Mouse (Mus musculus) embryo, embryonic 11 days (tissue): Measurements from ENCODE around the gene Apobec2.

ENCODE experiments used
- DNase-seq: peaks from one replicate; pipeline ENCODE4 v3.0.0-alpha.2; 2015

Apobec2 gene

DNA sequence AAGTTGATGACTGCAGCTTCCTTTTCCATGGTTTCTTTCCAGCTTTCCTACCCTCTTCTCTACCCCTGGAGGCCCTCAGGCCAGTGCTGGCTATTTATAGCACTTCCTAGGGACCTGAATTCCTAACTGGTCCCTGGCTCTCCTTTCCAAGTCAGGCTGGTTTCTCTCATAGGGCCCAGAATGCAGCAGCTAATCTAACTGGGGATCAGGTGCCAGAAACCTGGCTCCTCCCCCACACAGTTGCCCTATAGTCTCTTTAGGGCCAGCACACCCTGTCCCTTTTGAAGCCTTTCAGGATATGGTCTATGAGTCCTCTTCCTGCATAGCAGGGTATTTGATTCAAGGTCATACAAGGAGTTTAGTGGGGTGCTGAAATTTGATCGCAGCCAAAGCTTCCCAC is 3.8 kb upstream of the Apobec2 start:
- DNase-seq, result no peak

DNA sequence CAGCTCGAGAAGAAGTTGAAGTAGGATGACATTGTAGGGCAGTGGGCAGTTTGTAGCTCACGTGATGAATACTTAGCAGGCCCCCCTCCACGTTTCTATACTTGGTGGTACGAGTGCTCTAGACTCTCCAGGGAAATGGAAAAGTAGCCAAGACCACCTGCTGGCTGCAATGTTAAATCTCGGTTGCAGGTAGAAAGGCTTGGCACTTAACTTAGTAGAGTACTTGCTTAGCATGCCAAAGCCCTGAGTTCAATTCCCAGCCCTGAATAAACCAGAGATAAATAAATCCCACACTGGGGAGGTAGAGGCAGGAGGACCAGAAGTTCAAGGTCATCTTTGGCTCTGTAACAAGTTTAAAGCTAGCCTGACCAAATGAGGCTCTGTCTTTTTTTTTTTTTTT is 1.7 kb upstream of the Apobec2 start:
- DNase-seq, result no peak

DNA sequence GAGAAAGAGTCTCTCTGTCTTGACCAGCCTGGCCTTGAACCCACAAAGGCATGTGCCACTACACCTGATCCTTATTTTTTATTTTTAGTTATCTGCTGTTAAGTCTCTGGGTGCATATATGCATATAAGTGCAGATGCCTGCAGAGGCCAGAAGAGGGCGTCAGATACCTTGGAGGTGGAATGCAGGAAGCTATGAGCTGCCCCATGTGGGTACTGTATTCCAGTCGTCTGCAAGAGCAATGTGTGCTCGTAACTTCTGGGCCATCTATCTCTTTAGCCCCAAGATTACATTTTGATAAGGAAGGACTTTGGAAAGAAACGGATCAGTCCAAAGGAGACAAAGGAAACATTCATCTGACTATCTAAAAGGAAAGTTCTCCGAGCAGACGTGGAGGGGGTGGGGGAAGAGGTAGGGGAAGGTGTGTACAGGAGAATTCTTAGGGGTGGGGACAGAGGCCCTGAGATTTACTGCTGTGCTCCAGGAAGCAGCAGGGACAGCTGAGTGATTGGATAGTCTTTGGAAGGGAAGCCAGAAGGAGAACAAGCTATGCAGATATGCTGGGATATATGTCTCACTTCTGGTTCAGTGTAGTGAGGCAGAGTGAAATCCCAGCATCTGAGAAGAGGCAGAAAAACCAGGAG is 1.1 kb upstream of the Apobec2 start:
- no peak for DNase-seq

DNA sequence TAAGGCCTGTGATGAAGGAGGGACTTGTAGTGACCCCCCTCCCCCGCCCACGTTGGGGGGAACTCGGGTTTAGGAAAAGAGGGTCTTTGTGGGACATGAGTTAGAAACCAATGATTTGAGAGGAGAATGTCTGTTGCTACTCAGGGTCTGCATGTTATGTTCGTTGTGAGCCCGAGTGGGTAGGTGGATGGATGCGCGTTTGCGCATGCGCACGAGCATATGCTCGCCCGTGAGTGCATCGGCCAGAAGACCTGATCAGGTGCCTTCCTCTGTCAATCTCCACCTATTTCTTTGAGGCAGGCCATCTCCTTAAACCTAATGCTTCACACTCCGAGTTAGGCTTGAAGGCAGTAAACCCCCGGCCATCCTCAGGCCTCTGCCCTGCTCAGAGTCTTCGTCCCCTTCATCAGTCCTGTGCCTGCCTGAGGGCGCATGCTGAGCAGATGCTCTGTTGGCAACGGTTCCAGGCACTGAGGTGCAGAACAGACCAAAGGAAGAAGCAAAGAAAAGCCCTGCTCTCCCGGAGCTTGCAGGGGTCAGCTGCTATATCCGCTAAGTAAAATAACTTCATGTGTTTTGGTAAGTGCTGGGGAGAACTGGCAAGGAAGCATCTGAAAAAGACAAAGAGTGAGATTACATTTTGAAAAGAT is 401 bp upstream of the Apobec2 start:
- no peak for DNase-seq

DNA sequence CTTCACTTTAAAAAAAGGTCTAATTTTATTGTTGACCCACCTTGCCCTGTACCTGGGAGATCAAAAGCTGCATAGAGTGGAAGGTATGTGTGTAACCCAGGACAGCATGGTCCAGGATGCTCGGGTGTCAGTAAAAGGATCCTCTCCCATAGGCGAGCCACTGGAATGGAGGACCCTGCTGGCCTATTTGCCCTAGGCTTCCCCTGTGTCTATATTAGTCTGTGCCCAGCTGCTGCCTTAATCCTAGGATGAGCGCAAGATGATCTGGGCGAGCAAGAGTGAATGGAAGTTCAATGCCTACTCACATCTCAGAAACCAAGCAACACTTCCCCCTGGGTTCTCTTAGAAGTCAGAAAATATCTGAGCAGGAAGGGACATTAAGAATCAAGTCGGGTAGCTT is 1.7 kb downstream of the Apobec2 start:
- DNase-seq, result no peak

DNA sequence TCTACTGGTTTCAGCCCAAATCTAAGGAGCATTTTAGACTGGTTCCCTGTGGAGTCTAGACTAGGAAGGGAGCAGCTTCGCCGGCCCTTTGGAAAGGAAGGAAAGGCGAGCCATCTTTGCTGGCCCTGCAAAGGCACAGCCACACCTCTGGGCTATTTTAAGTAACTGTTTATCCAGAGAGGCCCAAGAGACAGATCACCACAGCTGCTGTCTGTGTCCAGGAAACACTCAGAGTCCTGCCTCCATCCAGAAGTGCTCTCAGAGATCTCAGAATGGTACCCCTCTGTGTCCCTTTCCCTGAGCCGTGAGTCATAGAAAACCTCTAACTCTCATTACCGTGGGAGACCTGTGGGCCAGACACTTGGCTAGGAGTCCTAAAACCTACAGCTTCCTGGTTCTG is 2.3 kb downstream of the Apobec2 start:
- no peak for DNase-seq

DNA sequence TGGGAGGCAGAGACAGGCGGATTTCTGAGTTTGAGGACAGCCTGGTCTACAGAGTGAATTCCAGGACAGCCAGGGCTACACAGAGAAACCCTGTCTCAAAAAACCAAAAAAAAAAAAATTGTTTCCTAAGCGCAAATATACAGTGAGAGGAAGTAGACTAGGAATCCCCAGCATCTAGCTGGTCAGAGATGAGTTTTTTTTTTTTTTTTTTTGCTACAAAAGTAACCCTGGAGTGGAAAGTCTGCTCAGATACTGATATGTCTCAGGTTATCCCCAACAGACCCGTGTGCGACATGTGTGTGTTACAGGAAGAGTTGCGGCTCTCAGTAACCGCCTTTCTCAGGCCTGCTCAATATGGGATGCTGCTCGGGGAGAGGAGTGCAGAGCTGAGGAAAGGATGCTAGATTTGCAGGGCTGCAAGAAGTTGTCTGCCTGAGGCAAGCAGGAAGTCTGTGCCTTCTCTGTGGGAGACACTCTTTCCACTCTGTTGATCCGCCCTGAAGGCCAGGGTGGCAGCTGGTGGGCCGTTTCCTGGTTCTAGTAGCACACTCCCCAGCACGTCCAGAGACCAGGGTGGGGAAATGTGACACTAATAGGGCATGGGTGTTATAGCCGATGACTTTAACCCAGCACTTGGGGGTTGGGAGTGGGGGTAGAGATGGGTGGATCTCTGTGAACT is 4.7 kb downstream of the Apobec2 start:
- DNase-seq, result no peak

DNA sequence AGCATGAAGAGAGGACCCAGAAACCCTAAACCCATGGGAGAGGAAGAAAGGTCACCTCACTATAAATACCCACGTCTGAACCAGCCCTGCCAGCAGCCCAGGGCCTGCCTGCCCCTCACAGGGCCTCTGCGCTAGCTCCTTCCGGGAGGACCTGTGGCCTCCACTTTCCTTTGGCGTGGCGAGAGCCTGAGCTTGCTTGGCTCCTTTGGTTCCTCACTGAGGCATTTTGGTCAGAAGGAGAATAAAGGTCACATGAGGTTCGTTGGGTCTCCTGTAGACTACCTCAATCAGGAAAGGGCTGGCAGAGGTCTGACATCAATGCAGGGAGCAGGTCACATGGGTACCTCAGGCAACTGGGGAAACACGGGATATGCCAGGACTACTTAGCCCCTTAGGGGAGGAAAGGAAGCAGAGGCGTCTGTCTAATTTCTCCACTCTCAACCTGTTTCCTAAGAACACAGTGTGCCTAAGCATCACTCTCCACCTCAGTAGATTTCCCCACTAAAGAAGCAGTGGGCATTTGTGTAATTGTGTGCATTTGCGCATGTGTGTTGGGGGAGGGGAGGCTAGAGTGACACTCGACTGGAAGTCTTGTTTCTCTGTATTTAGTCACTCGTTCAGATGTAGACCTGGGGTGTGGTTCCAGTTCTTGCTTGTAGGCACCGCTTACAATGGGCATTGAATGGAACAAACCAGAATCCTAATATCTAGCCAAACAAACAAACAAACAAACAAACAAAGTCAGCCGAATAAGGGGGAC is 5.6 kb downstream of the Apobec2 start:
- no peak for DNase-seq

DNA sequence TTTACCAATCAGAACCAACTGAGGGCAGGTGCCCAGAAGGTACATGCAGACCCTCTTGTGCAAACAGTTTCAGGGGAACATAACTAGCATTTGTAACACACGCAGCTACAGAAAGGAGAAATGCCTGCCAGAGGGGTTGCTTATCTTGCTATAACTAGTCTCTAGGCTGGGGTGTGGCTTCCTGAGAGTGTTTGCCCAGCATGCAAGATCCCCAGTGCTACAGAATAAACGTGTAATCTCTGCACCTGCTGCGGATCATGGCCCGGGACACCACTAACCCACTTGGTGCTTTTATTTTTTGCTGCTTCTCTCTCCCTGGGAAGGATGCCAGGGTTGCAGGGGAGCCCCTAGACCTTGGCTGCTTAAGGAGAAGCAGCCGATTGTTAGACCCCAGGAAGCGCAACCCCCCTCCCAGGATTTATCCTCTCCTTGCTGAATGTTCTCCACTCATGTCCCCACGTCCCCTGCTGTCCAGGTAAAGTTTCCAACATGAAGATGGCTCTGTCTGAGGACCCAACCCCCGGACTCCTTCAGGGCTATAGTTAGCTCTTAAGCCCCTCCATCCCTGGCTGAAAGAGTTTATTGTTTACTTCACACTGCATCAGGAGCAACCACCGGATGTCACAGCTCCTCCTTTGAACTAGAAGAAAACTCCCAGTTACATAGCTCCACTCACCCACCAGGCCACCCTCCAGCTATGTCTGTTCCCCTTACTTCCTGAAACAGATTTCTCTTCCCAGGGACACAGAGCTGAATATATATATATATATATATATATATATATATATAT is 6.7 kb downstream of the Apobec2 start:
- no peak for DNase-seq

DNA sequence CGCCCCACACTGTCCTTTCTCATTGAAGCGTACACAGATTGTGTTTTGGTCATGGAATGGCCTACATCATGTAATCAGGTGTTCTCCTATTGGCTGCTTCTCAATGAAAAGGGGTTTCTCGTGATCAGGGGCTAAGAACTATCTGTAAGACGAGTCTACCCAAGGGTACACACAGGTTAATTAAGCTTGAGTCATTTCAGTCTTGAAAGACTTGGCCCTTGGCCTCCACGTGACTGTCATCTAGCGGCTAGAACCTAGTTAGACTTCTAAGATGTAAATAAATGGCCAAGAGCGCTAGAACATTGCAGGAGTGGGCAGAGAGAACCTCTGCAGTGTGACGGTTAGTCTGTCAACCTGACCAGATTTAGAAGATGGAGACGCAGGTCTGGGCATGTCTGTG is 8.5 kb downstream of the Apobec2 start:
- no peak for DNase-seq

DNA sequence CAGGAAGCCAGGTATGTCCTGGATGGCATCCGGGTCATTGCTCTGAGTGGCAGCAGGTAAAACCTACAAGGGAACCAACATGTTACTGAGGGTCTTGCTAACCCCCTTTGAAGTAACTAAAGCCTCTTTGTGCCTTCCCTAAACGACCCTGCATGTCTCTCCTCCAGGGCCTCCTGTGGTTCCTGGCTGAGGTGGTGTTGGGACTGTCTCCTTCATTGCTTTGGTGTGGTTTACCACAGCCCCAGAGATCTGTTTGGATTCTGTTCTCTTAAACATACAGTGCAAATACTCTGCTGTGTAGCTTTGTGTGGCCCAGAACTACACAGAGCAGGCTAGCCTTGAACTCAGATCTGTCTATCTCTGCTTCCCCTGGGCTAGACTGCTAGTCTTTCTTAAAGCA is 13.2 kb downstream of the Apobec2 start:
- DNase-seq, result no peak

DNA sequence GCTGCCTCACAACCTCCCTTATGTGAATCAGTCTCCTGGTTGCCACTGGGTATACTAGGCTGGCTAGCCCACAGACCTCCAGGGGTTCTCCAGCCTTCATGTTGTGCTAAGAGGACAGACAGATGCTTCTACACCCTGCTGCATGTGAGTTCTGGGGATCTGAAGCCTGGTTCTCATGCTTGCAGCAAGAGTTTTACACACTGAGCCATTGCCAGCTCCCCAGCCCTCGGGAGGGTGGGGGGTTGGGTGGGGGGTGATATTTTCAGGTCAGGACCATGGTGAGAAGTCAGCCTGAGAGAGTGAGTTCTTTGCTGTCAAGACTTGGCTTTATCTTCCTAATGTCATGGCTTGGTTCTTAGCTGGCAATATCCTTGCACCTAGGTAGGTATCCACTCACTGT is 13.9 kb downstream of the Apobec2 start:
- DNase-seq, result no peak

DNA sequence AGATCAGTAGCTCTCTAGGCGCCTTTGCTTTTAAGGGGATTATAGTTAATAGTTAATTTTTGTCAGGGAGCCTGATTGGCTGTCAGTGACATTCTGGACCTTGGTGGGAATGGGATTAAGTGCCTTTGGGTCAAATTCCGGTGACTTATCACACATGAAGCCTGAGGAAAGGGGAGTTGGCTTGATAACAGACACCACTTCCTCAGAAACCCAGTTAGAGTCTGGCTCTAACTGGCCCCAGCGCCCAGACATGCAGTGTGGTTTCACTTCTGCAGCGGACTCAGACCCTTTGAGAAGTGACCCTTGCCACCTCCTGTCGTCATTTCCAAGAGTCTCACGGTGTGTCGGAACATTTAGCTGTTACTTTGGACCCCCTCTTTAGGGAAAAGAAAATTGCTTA is 14.6 kb downstream of the Apobec2 start:
- DNase-seq, result no peak

DNA sequence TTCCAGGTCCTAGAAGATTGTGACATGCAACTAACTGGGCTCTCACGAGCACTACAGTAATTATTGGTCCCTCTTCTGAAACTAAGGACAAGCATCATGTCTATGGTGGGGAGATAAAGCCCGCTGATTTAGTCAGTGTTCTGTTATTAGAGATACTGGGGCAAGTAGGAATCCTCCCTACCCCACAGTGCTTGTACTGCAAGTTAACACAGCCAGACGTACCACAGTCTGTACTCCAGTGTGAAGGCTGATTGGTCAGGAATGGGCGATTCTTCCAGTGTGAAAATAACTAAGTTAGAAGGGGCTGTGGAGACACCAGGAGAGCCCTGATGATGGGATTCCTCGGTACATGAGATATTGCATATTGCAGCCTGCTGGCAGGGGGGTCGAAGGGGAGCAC is 15.2 kb downstream of the Apobec2 start:
- DNase-seq, result no peak

DNA sequence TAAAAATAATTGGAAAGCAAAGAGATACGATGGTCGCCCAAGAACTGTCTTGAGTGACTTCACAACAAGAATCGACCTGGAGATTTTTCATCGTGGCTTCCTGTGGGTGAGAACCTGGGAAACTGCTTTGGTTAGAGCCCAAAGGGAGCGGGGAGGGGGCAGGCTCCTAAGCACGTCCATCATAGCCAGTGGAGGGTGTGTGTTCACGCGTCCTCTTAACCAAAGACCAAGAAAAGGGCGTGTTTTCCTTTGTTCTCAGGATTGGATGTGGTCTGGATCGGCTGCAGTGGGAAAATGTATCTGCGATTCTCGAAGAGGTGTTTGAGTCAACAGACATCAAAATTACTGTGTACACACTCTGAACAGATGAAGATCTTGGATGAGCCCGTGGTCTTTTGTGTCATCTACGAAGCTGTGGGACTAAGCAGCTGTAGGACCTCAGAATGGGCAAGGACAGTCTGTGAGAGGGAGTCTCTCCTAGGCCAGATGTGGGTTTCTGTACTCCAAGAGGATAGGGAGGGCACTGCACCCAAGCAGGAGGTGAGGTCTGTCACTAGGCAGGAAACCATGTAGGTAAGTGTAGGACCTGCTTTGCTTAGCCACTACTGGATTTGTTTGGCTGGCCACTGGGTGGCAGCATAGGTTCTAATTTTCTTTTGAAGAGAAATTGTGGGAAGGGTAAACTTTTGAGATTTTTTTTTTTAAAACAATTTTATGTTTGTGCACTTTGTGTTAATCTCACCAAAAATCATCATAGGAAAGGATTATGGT is 16.1 kb downstream of the Apobec2 start:
- peak; percentile 76 for DNase-seq

DNA sequence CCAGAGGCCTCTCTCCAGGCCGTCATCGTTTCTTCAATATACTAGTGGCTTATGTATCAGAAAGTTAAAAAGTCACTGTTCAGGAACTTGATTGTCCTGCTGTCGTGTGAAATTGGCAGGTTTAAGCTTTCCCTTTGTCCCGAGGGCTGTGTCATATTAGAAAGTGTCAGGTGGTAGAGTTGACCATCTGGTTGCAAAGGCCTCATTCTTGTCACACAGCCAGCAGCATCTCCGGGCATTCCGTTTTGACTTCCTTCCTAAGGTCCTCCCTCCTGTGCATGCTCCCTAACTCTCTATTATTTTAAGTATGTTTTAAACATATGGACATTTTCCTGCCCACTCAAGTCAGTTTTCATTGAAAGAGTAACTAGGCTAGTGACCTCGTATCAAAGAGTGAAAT is 16.7 kb downstream of the Apobec2 start:
- no peak for DNase-seq

DNA sequence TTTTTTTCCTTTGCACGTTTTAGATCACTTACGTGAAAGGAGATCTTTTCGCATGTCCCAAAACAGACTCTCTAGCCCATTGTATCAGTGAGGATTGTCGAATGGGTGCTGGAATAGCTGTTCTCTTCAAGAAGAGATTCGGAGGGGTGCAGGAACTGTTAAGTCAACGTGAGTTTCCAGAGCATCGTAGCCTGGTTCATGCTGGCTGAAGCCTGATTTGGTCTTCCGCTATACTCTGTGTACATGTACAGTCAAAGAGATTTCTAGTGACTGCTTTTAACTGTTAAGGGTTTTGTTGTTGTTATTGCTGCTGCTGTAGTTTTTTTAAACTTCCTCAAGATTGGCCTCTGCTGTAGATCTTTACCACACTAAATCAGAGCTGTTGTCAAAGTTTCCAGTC is 21.5 kb downstream of the Apobec2 start:
- no peak for DNase-seq

DNA sequence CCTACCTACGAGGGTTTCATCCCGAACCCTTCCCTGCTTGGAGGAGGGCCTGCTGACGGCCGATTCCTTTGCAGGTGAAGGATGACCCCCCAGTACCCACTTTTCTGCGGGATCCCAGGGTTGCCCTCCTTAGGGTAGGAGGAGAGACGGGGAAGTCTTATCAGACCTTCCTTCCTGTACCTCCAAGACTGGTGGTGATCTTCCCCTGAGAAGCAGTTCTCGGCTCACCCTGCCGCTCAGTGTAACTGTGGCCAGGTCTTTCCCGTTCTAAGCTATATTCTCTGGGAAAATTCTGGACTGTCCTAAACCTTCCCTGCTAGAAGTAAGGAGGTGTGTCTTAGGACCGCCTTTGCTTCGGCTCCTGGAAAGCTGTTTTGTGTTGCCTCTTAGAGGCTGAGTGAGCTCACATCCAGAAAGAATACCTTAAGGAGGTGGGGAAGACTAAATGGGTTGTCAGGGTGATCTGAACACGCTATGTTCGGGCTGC is 22.4 kb downstream of the Apobec2 start:
- DNase-seq, result peak; percentile 62

DNA sequence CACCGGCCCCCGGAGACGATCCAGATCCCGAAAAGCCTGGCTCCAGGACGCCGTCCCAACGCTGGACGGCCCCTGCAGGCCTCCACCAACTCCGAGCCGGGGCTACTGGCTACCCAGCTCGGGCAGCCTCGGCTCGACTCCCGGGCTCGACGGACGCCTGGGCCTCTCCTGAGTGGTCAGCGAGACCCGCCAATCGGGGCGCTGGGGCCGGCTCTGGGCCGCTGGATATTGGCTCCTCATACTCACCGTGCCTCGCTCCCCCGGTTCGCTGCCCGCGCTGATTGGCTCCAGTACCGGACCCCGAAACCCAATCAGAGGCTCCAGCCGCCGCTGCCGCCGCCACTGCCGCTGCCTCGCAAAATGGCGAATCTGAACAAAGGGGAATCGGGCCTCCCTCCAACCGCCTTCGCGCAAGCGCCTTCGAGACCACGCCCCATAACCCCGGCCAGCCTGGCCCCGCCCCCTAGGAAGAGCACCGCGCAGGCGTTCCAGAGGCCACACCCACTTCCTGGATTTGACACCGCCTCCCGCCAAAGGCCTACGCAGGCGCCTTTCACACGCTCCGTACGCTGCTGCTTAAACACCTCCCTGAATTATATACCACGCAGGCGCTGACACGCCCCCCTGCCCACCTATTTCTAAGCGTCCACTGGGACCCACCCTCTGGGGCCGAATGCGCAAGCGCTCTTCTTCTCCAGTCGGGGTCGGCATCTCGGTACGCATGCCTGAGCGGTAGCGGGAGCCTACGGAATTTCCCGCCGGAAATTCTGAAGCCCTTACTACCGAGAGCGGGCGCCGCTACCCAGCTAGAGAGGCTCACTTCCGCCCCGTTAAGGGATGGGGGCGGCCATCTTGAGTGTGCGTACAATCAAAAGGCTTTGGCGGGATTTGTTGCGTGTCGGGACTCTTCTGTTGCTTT is 23.1 kb downstream of the Apobec2 start, which contains the start of the genes Nfya and Oard1:
Gene Nfya, minus strand, starts transcription at position 527 of the 919 bp plus-strand sequence.
Gene Oard1, plus strand, starts transcription at position 635 of the 919 bp plus-strand sequence.
- peak; percentile 100 for DNase-seq

DNA sequence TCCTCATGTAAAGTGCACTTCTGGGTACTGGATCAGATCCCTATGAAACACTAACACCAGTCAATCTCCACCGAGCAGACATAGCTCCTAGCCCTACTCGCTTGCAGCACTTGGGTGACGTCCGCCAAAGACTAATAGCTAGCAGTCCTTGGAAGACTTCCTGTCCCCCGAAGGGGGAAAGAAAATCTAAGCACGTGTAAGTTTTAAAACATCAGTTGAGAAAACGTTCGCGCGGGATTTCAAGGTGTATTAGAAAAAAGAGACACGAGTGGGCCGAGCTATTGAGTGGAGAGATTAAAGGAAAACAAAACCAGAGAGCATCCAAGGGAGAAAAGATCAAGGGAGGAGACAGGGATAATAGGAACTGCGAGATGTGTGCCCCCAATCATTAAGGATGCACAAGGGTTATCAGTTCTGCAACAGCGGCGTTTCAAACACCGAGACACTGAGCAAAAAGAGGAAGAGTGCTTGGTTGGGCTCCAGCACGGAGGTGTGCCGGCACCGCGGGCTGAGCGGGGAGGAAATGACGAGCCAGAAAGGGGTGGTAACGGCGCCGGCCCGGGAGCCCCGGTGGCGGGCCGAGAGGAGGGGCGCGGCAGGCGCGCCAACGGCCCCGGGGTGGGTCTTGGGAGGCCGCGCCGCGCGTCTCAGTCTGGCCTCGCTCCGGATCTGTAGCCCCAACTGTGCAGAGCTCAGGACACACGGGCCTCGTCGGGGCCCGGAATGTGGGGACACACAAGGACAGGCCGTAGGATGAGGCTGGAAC is 24.0 kb downstream of the Apobec2 start:
- DNase-seq, result peak; percentile 83
